Mouse (Mus musculus): ENCODE measurements at regions not wholly inside any gene's neighbourhood (a gene's known extent, or its start where the extent isn't known, plus 50 kb on each side); places are given as distances from the start of the nearest gene placed in this dataset.

GRCm38 (mm10) chr2:75146256-75146655 lies 320.7 kb downstream of the Mtx2 start:
- Histone ChIP-seq H3K9me3 (replicated peaks) (no peaks in the 10 kb centered on the region), H3K4me2 (no peak overlapping the region), H3K9ac (no peak overlapping the region), H3K27me3 (no peaks in the 10 kb centered on the region; the same call in 1 of the 2 replicates), H3K4me3 (replicated peaks) (no peak overlapping the region), H3K4me1 (replicated peaks) (no peaks in the 10 kb centered on the region), H3K36me3 (no peaks in the 10 kb centered on the region), H3K27ac (no peak overlapping the region)
- ATAC-seq (ENCODE audit: low read depth) (no peak), DNase-seq (no peak)
- 45% methylated on average over 6 of the region's 6 CpGs for WGBS (ENCODE audit: insufficient replicate concordance)

- no peaks in the 10 kb centered on the region for H3K9me3 ChIP-seq (replicated peaks)
- DNase-seq (no peak), ATAC-seq (ENCODE audit: low read depth) (no peak)
- no peak overlapping the region for H3K9ac ChIP-seq
- no peak overlapping the region for H3K4me2 ChIP-seq
- no peaks in the 10 kb centered on the region; the same call in 1 of the 2 replicates for H3K27me3 ChIP-seq
- no peak overlapping the region for H3K4me3 ChIP-seq (replicated peaks)
- H3K27ac ChIP-seq = no peak overlapping the region
- WGBS (ENCODE audit: insufficient replicate concordance) = 59% methylated on average over 9 of the region's 9 CpGs
- H3K4me1 ChIP-seq (replicated peaks) = no peaks in the 10 kb centered on the region
- no peaks in the 10 kb centered on the region for H3K36me3 ChIP-seq
Observed at GRCm38 (mm10) chr2:75147399-75147798, 321.8 kb downstream of the Mtx2 start.

GRCm38 (mm10) chr2:75147967-75148366 lies 322.4 kb downstream of the Mtx2 start:
- WGBS (ENCODE audit: insufficient replicate concordance) = 62% methylated on average over 8 of the region's 8 CpGs

GRCm38 (mm10) chr2:75149036-75149435 lies 323.4 kb downstream of the Mtx2 start:
- Histone ChIP-seq H3K4me3 (replicated peaks) (no peak overlapping the region), H3K9me3 (replicated peaks) (no peaks in the 10 kb centered on the region), H3K4me1 (replicated peaks) (no peaks in the 10 kb centered on the region), H3K27ac (no peak overlapping the region), H3K36me3 (no peaks in the 10 kb centered on the region), H3K27me3 (no peaks in the 10 kb centered on the region; the same call in 1 of the 2 replicates), H3K4me2 (no peak overlapping the region), H3K9ac (no peak overlapping the region)
- DNase-seq = no peak
- 62% methylated on average over 5 of the region's 5 CpGs for WGBS (ENCODE audit: insufficient replicate concordance)
- no peak for ATAC-seq (ENCODE audit: low read depth)

More at GRCm38 (mm10) chr2:75147967-75148366, 322.4 kb downstream of the Mtx2 start:
- H3K36me3 ChIP-seq = no peaks in the 10 kb centered on the region
- H3K4me2 ChIP-seq = no peak overlapping the region
- H3K27me3 ChIP-seq = no peaks in the 10 kb centered on the region; the same call in 1 of the 2 replicates
- no peak overlapping the region for H3K27ac ChIP-seq
- no peak overlapping the region for H3K9ac ChIP-seq
- no peaks in the 10 kb centered on the region for H3K4me1 ChIP-seq (replicated peaks)
- DNase-seq = no peak
- H3K4me3 ChIP-seq (replicated peaks) = no peak overlapping the region
- H3K9me3 ChIP-seq (replicated peaks) = no peaks in the 10 kb centered on the region
- no peak for ATAC-seq (ENCODE audit: low read depth)

- ATAC-seq (ENCODE audit: low read depth) (no peak), DNase-seq (no peak)
- H3K36me3 ChIP-seq = no peaks in the 10 kb centered on the region
- no peaks in the 10 kb centered on the region for H3K9me3 ChIP-seq (replicated peaks)
- no peak overlapping the region for H3K27ac ChIP-seq
- no peaks in the 10 kb centered on the region for H3K4me1 ChIP-seq (replicated peaks)
- 41% methylated on average over 12 of the region's 12 CpGs for WGBS (ENCODE audit: insufficient replicate concordance)
- H3K4me2 ChIP-seq = no peak overlapping the region
- H3K9ac ChIP-seq = no peak overlapping the region
- H3K4me3 ChIP-seq (replicated peaks) = no peak overlapping the region
- H3K27me3 ChIP-seq = no peaks in the 10 kb centered on the region; the same call in 1 of the 2 replicates
Observed at GRCm38 (mm10) chr2:75149562-75149961, 324.0 kb downstream of the Mtx2 start.

GRCm38 (mm10) chr2:75150986-75151385 lies 325.4 kb downstream of the Mtx2 start:
- H3K9ac ChIP-seq = no peak overlapping the region
- no peaks in the 10 kb centered on the region; the same call in 1 of the 2 replicates for H3K27me3 ChIP-seq
- no peak for ATAC-seq (ENCODE audit: low read depth)
- no peaks in the 10 kb centered on the region for H3K36me3 ChIP-seq
- H3K4me2 ChIP-seq = no peak overlapping the region
- WGBS (ENCODE audit: insufficient replicate concordance) = 4% methylated on average over 6 of the region's 6 CpGs
- no peaks in the 10 kb centered on the region for H3K4me1 ChIP-seq (replicated peaks)
- DNase-seq = no peak
- H3K9me3 ChIP-seq (replicated peaks) = no peaks in the 10 kb centered on the region
- no peak overlapping the region for H3K27ac ChIP-seq
- H3K4me3 ChIP-seq (replicated peaks) = no peak overlapping the region

- DNase-seq = no peak
- H3K27ac ChIP-seq = no peak overlapping the region
- H3K4me3 ChIP-seq (replicated peaks) = no peak overlapping the region
- H3K27me3 ChIP-seq = no peaks in the 10 kb centered on the region; the same call in 1 of the 2 replicates
- H3K4me1 ChIP-seq (replicated peaks) = no peaks in the 10 kb centered on the region
- no peak overlapping the region for H3K9ac ChIP-seq
- ATAC-seq (ENCODE audit: low read depth) = no peak
- no peaks in the 10 kb centered on the region for H3K36me3 ChIP-seq
- no peak overlapping the region for H3K4me2 ChIP-seq
- no peaks in the 10 kb centered on the region for H3K9me3 ChIP-seq (replicated peaks)
- 74% methylated on average over 8 of the region's 8 CpGs for WGBS (ENCODE audit: insufficient replicate concordance)
Observed at GRCm38 (mm10) chr2:75151519-75151918, 325.9 kb downstream of the Mtx2 start.

GRCm38 (mm10) chr2:75152477-75152990 lies 326.9 kb downstream of the Mtx2 start:
- 22% methylated on average over 6 of the region's 6 CpGs for WGBS (ENCODE audit: insufficient replicate concordance)
- no peaks in the 10 kb centered on the region for H3K4me1 ChIP-seq (replicated peaks)

GRCm38 (mm10) chr2:75154448-75154847 lies 328.8 kb downstream of the Mtx2 start:
- H3K27ac ChIP-seq = no peak overlapping the region
- no peaks in the 10 kb centered on the region for H3K36me3 ChIP-seq
- ATAC-seq (ENCODE audit: low read depth) (no peak), DNase-seq (no peak)
- no peak overlapping the region for H3K4me3 ChIP-seq (replicated peaks)
- H3K9ac ChIP-seq = no peak overlapping the region
- H3K4me1 ChIP-seq (replicated peaks) = no peaks in the 10 kb centered on the region
- no peak overlapping the region for H3K4me2 ChIP-seq
- no peaks in the 10 kb centered on the region for H3K9me3 ChIP-seq (replicated peaks)
- WGBS (ENCODE audit: insufficient replicate concordance) = 66% methylated on average over 3 of the region's 3 CpGs
- H3K27me3 ChIP-seq = no peaks in the 10 kb centered on the region

More at GRCm38 (mm10) chr2:75152477-75152990, 326.9 kb downstream of the Mtx2 start:
- ATAC-seq (ENCODE audit: low read depth) = no peak
- Histone ChIP-seq H3K4me3 (replicated peaks) (no peak overlapping the region), H3K27me3 (no peaks in the 10 kb centered on the region; the same call in 1 of the 2 replicates), H3K9me3 (replicated peaks) (no peaks in the 10 kb centered on the region), H3K9ac (no peak overlapping the region), H3K27ac (no peak overlapping the region), H3K4me2 (no peak overlapping the region), H3K36me3 (no peaks in the 10 kb centered on the region)
- peak; percentile 14 for DNase-seq

GRCm38 (mm10) chr2:75158581-75158980 lies 333.0 kb downstream of the Mtx2 start:
- Histone ChIP-seq H3K4me3 (replicated peaks) (no peak overlapping the region), H3K27me3 (no peaks in the 10 kb centered on the region), H3K4me2 (no peak overlapping the region), H3K4me1 (replicated peaks) (no peaks in the 10 kb centered on the region), H3K9ac (no peak overlapping the region), H3K9me3 (replicated peaks) (no peaks in the 10 kb centered on the region), H3K27ac (no peak overlapping the region), H3K36me3 (no peaks in the 10 kb centered on the region)
- DNase-seq (no peak), ATAC-seq (ENCODE audit: low read depth) (no peak)
- 53% methylated on average over 3 of the region's 3 CpGs for WGBS (ENCODE audit: insufficient replicate concordance)

- no peak for ATAC-seq (ENCODE audit: low read depth)
- no peaks in the 10 kb centered on the region for H3K36me3 ChIP-seq
- DNase-seq = no peak
- no peak overlapping the region for H3K4me3 ChIP-seq (replicated peaks)
- H3K9me3 ChIP-seq (replicated peaks) = no peaks in the 10 kb centered on the region
- no peak overlapping the region for H3K27ac ChIP-seq
- H3K9ac ChIP-seq = no peak overlapping the region
- H3K4me2 ChIP-seq = no peak overlapping the region
- 75% methylated on average over 14 of the region's 14 CpGs for WGBS (ENCODE audit: insufficient replicate concordance)
- H3K4me1 ChIP-seq (replicated peaks) = no peaks in the 10 kb centered on the region
- no peaks in the 10 kb centered on the region for H3K27me3 ChIP-seq
Observed at GRCm38 (mm10) chr2:75161075-75161474, 335.5 kb downstream of the Mtx2 start.

- H3K4me3 ChIP-seq (replicated peaks) = no peak overlapping the region
- H3K4me1 ChIP-seq (replicated peaks) = no peaks in the 10 kb centered on the region
- no peak overlapping the region for H3K27ac ChIP-seq
- no peak overlapping the region for H3K9ac ChIP-seq
- ATAC-seq (ENCODE audit: low read depth) (no peak), DNase-seq (no peak)
- no peaks in the 10 kb centered on the region for H3K27me3 ChIP-seq
- WGBS (ENCODE audit: insufficient replicate concordance) = 80% methylated on average over 4 of the region's 4 CpGs
- no peaks in the 10 kb centered on the region for H3K36me3 ChIP-seq
- H3K9me3 ChIP-seq (replicated peaks) = no peaks in the 10 kb centered on the region
- no peak overlapping the region for H3K4me2 ChIP-seq
Observed at GRCm38 (mm10) chr2:75164987-75165386, 339.4 kb downstream of the Mtx2 start.

Data from liver, embryonic 13.5 days (tissue).